Mouse (Mus musculus) retina, embryonic 14.5 days (tissue): ENCODE results near the gene Slc37a3.

Experiments used
- DNase-seq: peaks from one replicate; pipeline ENCODE4 v3.0.0-alpha.2; 2015; ENCODE audit warnings: low spot score

Slc37a3 gene

GRCm38 (mm10) chr6:39317854-39318630, 59.4 kb downstream of the Slc37a3 start:
- no peak for DNase-seq

GRCm38 (mm10) chr6:39316089-39316488, 61.4 kb downstream of the Slc37a3 start:
- DNase-seq = no peak

GRCm38 (mm10) chr6:39314461-39314860, 63.0 kb downstream of the Slc37a3 start:
- no peak for DNase-seq

GRCm38 (mm10) chr6:39311786-39312185, 65.7 kb downstream of the Slc37a3 start:
- no peak for DNase-seq

- peak; percentile 29 for DNase-seq
Measured at GRCm38 (mm10) chr6:39304371-39304874, 73.1 kb downstream of the Slc37a3 start.

GRCm38 (mm10) chr6:39301484-39301883, 76.0 kb downstream of the Slc37a3 start:
- no peak for DNase-seq

- no peak for DNase-seq
Measured at GRCm38 (mm10) chr6:39297079-39297478, 80.4 kb downstream of the Slc37a3 start.

- DNase-seq = no peak
Measured at GRCm38 (mm10) chr6:39296474-39296873, 81.0 kb downstream of the Slc37a3 start.

GRCm38 (mm10) chr6:39295727-39296411, 81.6 kb downstream of the Slc37a3 start:
- no peak for DNase-seq

GRCm38 (mm10) chr6:39289721-39290120, 87.8 kb downstream of the Slc37a3 start:
- no peak for DNase-seq

- DNase-seq = no peak
Measured at GRCm38 (mm10) chr6:39287782-39288181, 89.7 kb downstream of the Slc37a3 start.

- peak; percentile 17 for DNase-seq
Measured at GRCm38 (mm10) chr6:39286732-39287083, 90.8 kb downstream of the Slc37a3 start.

- DNase-seq = no peak
Measured at GRCm38 (mm10) chr6:39286053-39286731, 91.3 kb downstream of the Slc37a3 start.

GRCm38 (mm10) chr6:39284836-39285235, 92.6 kb downstream of the Slc37a3 start:
- no peak for DNase-seq
